Mouse (Mus musculus): ENCODE data around the gene Scaf4.
"Not testable (repeated sequence)": the region's sequence is repeated elsewhere in the genome, so short reads cannot be mapped to it uniquely, and the experiment has no call there.

Gene Scaf4

DNA sequence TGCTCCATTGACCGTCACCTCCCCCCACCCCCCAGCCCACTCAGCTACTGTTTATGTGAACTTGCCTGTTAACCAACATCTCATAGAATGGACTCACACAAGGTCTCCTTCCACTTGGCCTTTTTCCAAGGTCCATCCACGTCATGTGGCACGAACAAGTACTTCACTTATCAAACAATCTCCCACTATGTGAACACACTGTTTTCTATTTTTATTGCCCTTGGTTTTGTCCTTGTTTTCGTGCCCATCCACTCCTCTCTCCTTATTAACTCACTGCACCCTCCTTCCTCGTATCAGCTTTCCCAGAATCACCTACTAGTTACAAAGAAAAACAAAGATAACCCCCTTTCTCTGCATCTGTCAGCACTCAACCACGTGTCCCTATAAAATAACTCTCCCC lies 49.7 kb downstream of the Scaf4 start:
- no peak for DNase-seq (ENCODE audit: low read depth)

DNA sequence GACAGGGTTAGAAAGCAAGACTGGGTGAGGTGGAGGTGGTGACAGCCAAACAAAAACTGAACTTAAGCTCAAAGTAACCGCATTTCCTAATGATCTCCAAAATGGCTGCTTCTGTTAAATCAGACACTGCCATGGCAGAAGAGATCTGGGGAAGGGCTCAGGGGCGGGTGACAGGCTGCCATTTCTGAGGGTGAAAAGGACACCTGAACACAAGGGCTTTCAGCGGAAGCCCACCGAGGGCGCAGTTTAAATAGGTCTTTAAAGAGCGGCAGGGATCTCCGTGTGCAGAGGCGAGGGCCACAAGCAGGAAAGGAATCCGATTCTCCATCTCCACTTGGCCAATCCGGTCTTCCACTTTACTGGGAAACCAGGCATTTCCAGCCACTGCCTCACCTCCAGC lies 50.6 kb downstream of the Scaf4 start:
- DNase-seq (ENCODE audit: low read depth), result no peak

DNA sequence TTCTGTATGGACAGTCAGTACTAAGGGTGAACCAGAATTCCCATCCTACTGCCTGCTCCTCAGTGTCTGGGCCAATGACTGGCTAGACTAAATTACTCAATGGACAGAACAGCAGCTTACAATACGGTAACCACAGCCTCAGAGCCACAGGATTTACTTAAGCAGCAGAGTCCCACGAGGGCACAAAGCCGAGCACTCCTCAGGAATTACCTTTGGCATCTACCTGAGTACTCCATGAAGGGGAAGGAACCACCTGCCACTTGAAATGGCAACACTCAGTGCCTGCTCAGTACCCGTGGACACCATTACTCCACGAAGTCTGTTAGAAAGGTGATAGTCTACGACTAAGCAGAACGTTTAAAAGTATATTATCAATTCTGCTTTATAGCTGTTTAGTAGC lies 53.0 kb downstream of the Scaf4 start:
- no peak for DNase-seq (ENCODE audit: low read depth)

- DNase-seq (ENCODE audit: low read depth), result no peak
These were observed 54.4 kb downstream of the Scaf4 start for GRCm38 (mm10) chr16:90229897-90230296.

DNA sequence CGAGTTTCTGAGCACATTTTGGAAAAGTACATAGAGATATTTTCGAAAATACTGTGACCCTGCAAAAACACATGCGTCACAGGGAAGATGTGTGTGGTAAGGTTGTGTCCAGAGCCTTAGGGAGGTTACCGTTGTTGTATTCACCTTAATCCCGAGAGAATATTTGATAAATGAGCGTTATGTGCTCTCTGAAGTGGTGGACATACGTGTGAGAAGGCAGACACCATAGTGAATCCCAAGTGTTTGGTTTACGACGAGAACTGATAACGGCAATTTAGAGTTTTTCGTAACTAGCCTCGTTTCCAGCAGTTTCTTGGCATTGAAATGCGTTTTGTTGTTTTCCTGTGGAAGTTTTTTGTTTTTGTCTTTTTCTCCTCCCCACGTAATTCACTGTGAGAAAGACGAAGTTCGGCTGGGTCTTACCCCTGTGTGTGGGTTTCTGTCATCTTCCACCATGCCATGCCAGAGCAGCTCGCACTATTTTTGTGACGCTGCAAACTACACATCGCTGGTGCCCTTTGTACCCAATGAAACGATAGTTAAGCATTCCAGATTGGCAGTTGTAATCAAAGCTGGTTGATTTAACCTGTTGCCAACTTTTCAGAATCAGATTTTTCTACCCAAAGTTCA lies 62.7 kb downstream of the Scaf4 start:
- DNase-seq (ENCODE audit: low read depth), result no peak

DNA sequence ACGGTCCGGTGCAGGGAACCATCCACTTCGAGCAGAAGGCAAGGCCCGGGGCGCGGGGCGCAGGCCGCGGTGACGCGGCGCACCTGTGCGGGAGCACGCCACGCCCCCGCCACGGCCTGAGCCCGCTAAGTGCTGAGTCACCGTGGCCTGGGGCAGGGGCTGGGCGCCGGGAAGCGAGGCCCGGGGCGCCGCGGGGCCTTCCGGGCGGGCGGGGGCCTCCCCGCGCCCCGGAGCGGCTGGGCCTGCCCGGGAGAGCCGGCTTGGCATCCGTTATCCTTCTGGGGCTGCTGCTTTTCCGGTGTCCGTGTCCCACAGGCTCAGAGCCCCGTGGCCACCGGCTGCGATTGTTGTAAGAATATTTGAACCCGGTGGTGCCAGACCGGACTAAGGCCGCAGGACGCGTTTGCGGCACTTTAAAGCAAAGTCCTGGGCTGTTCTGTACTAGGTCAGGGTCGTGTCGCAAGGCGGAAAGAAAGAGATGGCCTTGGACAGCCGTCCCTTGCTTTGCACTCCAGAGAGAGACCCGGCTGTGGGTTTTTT lies 63.3 kb downstream of the Scaf4 start:
- no peak for DNase-seq (ENCODE audit: low read depth)

DNA sequence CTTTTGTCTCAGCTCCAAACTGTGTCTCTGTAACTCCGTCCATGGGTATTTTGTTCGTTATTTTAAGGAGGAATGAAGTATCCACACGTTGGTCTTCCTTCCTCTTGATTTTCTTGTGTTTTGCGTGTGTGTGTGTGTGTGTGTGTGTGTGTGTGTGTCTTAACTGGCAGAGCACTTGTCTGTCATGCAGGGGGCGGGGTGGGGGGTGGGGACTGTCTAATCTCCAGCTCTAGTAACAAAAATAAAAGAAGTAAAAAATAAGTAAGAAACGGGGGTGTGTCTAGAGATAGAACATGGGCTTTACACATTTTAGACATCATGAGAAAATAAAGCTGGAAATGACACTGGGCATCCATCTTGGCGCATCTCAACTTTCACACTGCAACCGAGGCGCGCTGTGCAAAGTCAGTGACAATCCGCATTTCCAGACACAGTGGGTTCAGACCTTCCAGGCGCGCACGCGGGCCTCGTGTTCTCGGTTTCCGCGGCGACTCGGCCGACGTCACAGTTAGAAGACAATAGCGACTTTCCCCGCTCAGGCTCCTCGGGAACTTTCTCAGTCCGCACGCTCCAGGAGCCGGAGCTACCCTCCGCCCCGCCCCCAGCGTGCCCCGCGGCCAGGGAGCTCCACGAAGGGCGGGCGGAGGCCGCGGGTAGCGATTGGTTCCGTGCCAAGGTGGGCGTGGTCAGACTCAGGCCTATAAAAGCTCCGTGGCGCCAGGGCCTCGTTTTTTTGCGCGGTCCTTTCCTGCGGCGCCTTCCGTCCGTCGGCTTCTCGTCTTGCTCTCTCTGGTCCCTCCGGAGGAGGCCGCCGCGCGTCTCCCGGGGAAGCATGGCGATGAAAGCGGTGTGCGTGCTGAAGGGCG lies 64.0 kb downstream of the Scaf4 start, which contains the start of gene Sod1:
TSS of gene Sod1 (plus strand) at position 729 of the 866 bp plus-strand sequence.
- peak; percentile 89 for DNase-seq (ENCODE audit: low read depth)

GRCm38 (mm10) chr16:90219445-90219844 lies 64.9 kb downstream of the Scaf4 start:
- not testable (repeated sequence) for DNase-seq (ENCODE audit: low read depth)

DNA sequence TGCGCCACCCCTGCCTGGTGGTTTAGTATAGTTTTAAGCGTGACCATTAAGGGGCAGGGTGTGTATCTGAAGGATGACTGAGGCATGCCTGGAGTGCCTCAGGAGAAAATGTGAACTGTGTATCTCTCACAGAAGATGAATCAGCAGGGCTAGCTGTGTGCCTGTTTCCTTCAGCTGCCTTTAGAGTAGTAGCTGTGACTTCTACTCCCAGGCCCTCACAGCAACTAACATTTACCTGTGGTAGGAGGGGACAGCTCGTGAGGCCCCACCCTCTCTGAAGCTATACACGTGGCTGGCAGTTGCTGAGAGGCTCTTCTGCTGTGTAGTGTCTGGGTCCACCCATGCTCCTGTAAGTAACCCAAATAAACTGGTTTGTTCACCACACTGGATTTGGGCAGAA lies 66.4 kb downstream of the Scaf4 start:
- DNase-seq (ENCODE audit: low read depth), result no peak

DNA sequence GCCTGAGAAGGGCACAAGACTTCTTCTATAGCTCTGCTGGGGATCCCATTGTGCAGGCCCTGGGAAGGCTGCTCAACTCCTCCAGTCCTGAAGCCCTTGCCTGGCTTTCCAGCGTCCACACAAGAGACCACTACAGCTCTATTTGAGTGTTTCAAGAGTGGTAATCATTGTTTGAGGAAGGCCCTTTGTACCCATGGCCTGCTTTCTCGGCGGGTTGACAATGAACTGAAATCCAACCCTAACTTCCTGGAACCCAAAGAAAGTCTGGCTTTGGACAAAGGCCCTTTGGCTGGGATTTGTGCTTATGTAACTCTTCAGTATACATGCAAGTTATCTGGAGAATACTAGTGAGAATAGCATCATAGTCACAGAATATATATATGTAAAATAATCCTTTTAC lies 66.9 kb downstream of the Scaf4 start:
- no peak for DNase-seq (ENCODE audit: low read depth)

GRCm38 (mm10) chr16:90216414-90216813 lies 67.9 kb downstream of the Scaf4 start:
- DNase-seq (ENCODE audit: low read depth), result no peak

GRCm38 (mm10) chr16:90215879-90216278 lies 68.4 kb downstream of the Scaf4 start:
- DNase-seq (ENCODE audit: low read depth), result not testable (repeated sequence)

- DNase-seq (ENCODE audit: low read depth), result no peak
These were observed 69.4 kb downstream of the Scaf4 start for GRCm38 (mm10) chr16:90214731-90215565.

DNA sequence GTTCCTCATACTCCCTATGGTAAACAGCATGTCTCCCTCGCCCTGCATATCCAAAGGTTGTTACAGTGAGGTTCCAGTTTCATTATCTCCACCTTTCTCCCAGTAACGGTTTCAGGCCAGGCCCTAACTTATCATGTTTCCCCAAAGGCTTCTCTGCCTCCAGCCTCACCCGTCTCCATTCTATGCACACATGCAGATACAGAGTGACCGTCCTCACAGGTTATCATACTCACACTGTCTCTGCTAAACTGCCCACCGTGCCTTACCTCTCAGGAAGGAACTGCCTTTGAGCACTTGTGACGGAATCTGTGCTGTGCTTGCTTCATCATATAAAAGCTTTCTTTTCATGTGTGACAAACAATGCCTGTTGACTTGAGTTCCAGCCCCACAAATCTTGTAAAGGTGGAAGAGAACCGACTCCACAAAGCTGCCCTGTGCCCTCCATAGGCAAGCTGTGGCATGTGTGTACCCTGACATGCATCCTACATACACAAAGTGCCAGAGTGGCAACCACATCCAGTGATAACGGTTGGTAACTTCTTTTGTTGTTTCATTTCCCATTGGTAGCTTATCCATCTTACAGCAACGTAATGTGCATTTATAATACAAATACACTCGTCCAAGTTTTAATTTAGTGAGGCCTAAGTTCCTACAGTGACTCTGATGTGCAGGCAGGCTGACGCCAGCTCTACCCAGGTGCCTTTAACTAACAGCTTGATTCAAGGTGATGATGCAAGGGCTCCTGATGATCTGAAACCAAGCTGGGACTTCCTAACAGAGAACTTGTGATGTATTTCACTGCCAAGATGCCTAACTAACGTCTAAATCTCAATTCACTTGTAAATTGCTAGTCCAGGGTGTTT lies 70.6 kb downstream of the Scaf4 start:
- DNase-seq (ENCODE audit: low read depth), result no peak

DNA sequence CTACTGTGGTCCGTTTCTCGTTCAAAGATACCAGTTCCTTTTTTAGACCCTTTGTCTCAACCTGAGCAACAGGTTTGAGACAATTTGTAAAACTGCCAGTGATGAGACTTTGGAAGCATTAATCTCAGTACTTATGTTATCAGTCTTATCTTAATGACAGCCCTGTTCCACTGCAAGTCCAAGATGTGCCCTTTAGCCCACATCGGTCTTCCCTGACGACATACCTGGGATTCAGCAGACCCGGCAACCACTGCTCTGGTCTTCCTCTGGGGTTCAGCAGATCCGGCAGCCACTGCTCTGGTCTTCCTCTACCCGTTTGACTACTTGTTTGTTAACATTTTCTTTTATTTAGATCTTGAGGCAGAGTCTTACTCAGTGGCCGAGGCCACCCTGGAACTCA lies 72.5 kb downstream of the Scaf4 start:
- no peak for DNase-seq (ENCODE audit: low read depth)

- no peak for DNase-seq (ENCODE audit: low read depth)
These were observed 73.6 kb downstream of the Scaf4 start for GRCm38 (mm10) chr16:90210717-90211116.

- DNase-seq (ENCODE audit: low read depth), result no peak
These were observed 75.3 kb downstream of the Scaf4 start for GRCm38 (mm10) chr16:90208996-90209395.

DNA sequence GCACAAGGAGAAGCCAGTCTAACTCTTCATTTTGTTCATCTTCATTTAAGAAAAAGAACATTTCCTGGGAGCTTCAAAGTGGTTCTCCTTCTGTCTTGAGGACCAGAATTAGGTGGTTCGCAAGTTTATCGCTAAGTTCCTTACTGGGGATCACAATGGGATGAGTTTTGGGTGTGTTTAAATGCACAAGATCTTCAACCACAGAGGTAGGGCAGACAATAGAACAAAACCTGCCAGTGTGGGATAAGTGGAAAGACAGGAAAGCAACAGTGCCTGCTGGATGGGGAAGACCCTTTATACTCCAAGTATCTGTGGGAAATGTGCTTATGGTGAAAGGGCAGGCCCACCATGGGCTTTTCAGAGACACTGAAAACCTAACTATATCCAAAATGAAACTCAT lies 79.4 kb downstream of the Scaf4 start:
- DNase-seq (ENCODE audit: low read depth), result no peak

- no peak for DNase-seq (ENCODE audit: low read depth)
These were observed 80.9 kb downstream of the Scaf4 start for GRCm38 (mm10) chr16:90203226-90203962.

GRCm38 (mm10) chr16:90202140-90202539 lies 82.2 kb downstream of the Scaf4 start:
- no peak for DNase-seq (ENCODE audit: low read depth)

- DNase-seq (ENCODE audit: low read depth), result no peak
These were observed 85.1 kb downstream of the Scaf4 start for GRCm38 (mm10) chr16:90199174-90199573.
